Mouse (Mus musculus): ENCODE data around the gene Alk.

GRCm38 (mm10) chr17:71881369-71881768 is 723.1 kb downstream of the Alk start:
- TF ChIP-seq CTCF (IDR thresholded peaks at IDR 0.05; ENCODE audit: control insufficient read depth, insufficient read depth, insufficient read length) (no peak), USF1 (IDR thresholded peaks at IDR 0.05; ENCODE audit: low read depth) (no peak), MYOD1 (IDR thresholded peaks at IDR 0.05; ENCODE audit: control insufficient read depth, insufficient read length, low read depth) (no peak), MAX (IDR thresholded peaks at IDR 0.05) (no peak), MYOG (IDR thresholded peaks at IDR 0.05; ENCODE audit: control insufficient read depth, extremely low read depth, insufficient read length) (no peak), CEBPB (IDR thresholded peaks at IDR 0.05; ENCODE audit: low read depth) (no peak)

All from C2C12 (cell line).